Mouse (Mus musculus) limb, embryonic 11.5 days (tissue): Measurements from ENCODE around the gene Lrwd1. TPM values are rescaled to one million over a fixed set of nuclear protein-coding genes. Genes with fewer than 3 reads are reported as not detected.
"Not testable (repeated sequence)": the region's sequence is repeated elsewhere in the genome, so short reads cannot be mapped to it uniquely, and the experiment has no call there.

Experiments used
- ATAC-seq: fragments of 200-750 bp; cut with Nextera tagmentation; 2 replicates; pipeline ENCODE4 v1.8.0; 2017; ENCODE audit warnings: low read depth; ENCODE audit not compliant: insufficient number of reproducible peaks, low FRiP score, low TSS enrichment
- DNase-seq: peaks from one replicate; pipeline ENCODE4 v3.0.0-alpha.2; 2015; ENCODE audit warnings: low spot score
- H3K27ac ChIP-seq: fragments of 300-500 bp; sonication (generic); replicated peaks from 2 replicates; pipeline ENCODE4 v1.5.1; 2014; ENCODE audit warnings: low read depth, mild to moderate bottlenecking, low read length
- H3K27me3 ChIP-seq: fragments of 300-500 bp; sonication (generic); 2 replicates; pipeline ENCODE4 v1.6.1; 2014; ENCODE audit warnings: mild to moderate bottlenecking, low read length, mixed read lengths; ENCODE audit not compliant: control insufficient read depth, insufficient read depth
- H3K36me3 ChIP-seq: fragments of 300-500 bp; sonication (generic); 2 replicates; pipeline ENCODE4 v1.6.1; 2014; ENCODE audit warnings: mild to moderate bottlenecking, low read length, moderate library complexity, mixed read lengths; ENCODE audit not compliant: control insufficient read depth, insufficient read depth
- H3K4me1 ChIP-seq: fragments of 300-500 bp; sonication (generic); 2 replicates; pipeline ENCODE4 v1.6.1; 2014; ENCODE audit warnings: low read length, mixed read lengths; ENCODE audit not compliant: control insufficient read depth, insufficient read depth
- H3K4me2 ChIP-seq: fragments of 300-500 bp; sonication (generic); 2 replicates; pipeline ENCODE4 v1.6.1; 2014; ENCODE audit warnings: low read depth, mild to moderate bottlenecking, moderate library complexity; ENCODE audit not compliant: severe bottlenecking
- H3K4me3 ChIP-seq: fragments of 300-500 bp; sonication (generic); 2 replicates; pipeline ENCODE4 v1.5.1; 2014; ENCODE audit warnings: low read depth, low read length
- H3K9ac ChIP-seq: fragments of 300-500 bp; sonication (generic); 2 replicates; pipeline ENCODE4 v1.6.1; 2014; ENCODE audit warnings: mild to moderate bottlenecking, low read length
- H3K9me3 ChIP-seq: fragments of 300-500 bp; sonication (generic); 2 replicates; pipeline ENCODE4 v1.6.1; 2016; ENCODE audit warnings: low read length; ENCODE audit not compliant: control insufficient read depth
- WGBS: fragments of 180-500 bp; shearing (Covaris S2); extraction: QIAGEN DNeasy Blood & Tissue Kit; methylation state at CpG from one replicate; pipeline ENCODE4 v1.1.7; 2014; 5-methylcytosine and 5-hydroxymethylcytosine counted together
- polyA plus RNA-seq: library from polyadenylated mRNA; unstranded; fragments of >200 nt; fragmentation: Nextera tagmentation; extraction: Ambion mirVana; gene quantifications from 2 replicates; pipeline ENCODE4 v1.2.1, GENCODE M21; 2014

The Lrwd1 gene
- polyA plus RNA-seq, 1 experiment from 2014 or later, result 50.5 TPM

GRCm38 (mm10) chr5:136160084-136160483 is 24.2 kb upstream of the Lrwd1 start:
- not testable (repeated sequence) for H3K9ac ChIP-seq, H3K27ac ChIP-seq, H3K4me3 ChIP-seq, H3K4me1 ChIP-seq, DNase-seq, H3K4me2 ChIP-seq, H3K36me3 ChIP-seq, H3K27me3 ChIP-seq, H3K9me3 ChIP-seq, ATAC-seq
- 86% methylated on average over 11 of the region's 12 CpGs for WGBS

- H3K9ac ChIP-seq, result no peak overlapping the region
- no peaks in the 10 kb centered on the region for H3K9me3 ChIP-seq
- no peak for DNase-seq
- no peaks in the 10 kb centered on the region for H3K36me3 ChIP-seq
- H3K4me1 ChIP-seq, result no peaks in the 10 kb centered on the region
- no peak overlapping the region for H3K27ac ChIP-seq
- WGBS, result 87% methylated on average over 5 of the region's 5 CpGs
- no peaks in the 10 kb centered on the region for H3K27me3 ChIP-seq
- no peak overlapping the region for H3K4me3 ChIP-seq
- no peak for ATAC-seq
- H3K4me2 ChIP-seq, result no peak overlapping the region
Observed at GRCm38 (mm10) chr5:136155399-136155798, 19.5 kb upstream of the Lrwd1 start.

- no peaks in the 10 kb centered on the region for H3K27me3 ChIP-seq
- H3K27ac ChIP-seq, result no peak overlapping the region
- no peaks in the 10 kb centered on the region for H3K9me3 ChIP-seq
- H3K9ac ChIP-seq, result no peak overlapping the region
- WGBS, result 82% methylated on average over 8 of the region's 8 CpGs
- ATAC-seq, result no peak
- no peak for DNase-seq
- no peak overlapping the region for H3K4me2 ChIP-seq
- H3K4me3 ChIP-seq, result no peak overlapping the region
- H3K36me3 ChIP-seq, result no peaks in the 10 kb centered on the region
- H3K4me1 ChIP-seq, result no peaks in the 10 kb centered on the region
Observed at GRCm38 (mm10) chr5:136152365-136152764, 16.5 kb upstream of the Lrwd1 start.

- not testable (repeated sequence) for DNase-seq, H3K4me3 ChIP-seq, H3K27ac ChIP-seq, H3K4me1 ChIP-seq, H3K9me3 ChIP-seq, H3K4me2 ChIP-seq, H3K36me3 ChIP-seq, H3K27me3 ChIP-seq, ATAC-seq, H3K9ac ChIP-seq
- 78% methylated on average over 5 of the region's 5 CpGs for WGBS
Observed at GRCm38 (mm10) chr5:136149134-136149576, 13.3 kb upstream of the Lrwd1 start.

GRCm38 (mm10) chr5:136147704-136148103 is 11.8 kb upstream of the Lrwd1 start:
- H3K9ac ChIP-seq, result no peak overlapping the region
- H3K36me3 ChIP-seq, result no peaks in the 10 kb centered on the region
- no peak for ATAC-seq
- H3K4me1 ChIP-seq, result no peaks in the 10 kb centered on the region
- WGBS, result 68% methylated on average over 8 of the region's 8 CpGs
- no peak overlapping the region for H3K4me3 ChIP-seq
- no peak for DNase-seq
- no peak overlapping the region for H3K4me2 ChIP-seq
- no peaks in the 10 kb centered on the region for H3K27me3 ChIP-seq
- H3K9me3 ChIP-seq, result no peaks in the 10 kb centered on the region; the same call in 1 of the 2 replicates
- H3K27ac ChIP-seq, result no peak overlapping the region

GRCm38 (mm10) chr5:136146936-136147335 is 11.1 kb upstream of the Lrwd1 start:
- no peaks in the 10 kb centered on the region for H3K27me3 ChIP-seq
- ATAC-seq, result no peak
- no peak overlapping the region for H3K9ac ChIP-seq
- no peak overlapping the region for H3K27ac ChIP-seq
- 95% methylated on average over 1 of the region's 1 CpGs for whole genome bisulfite sequencing
- no peaks in the 10 kb centered on the region for H3K4me1 ChIP-seq
- DNase-seq, result no peak
- no peaks in the 10 kb centered on the region for H3K36me3 ChIP-seq
- H3K9me3 ChIP-seq, result no peaks in the 10 kb centered on the region; the same call in 1 of the 2 replicates
- no peak overlapping the region for H3K4me3 ChIP-seq
- no peak overlapping the region for H3K4me2 ChIP-seq

GRCm38 (mm10) chr5:136144606-136145430 is 8.9 kb upstream of the Lrwd1 start:
- Histone ChIP-seq H3K4me3 (no peak overlapping the region), H3K4me1 (no peaks in the 10 kb centered on the region), H3K27ac (no peak overlapping the region), H3K4me2 (no peak overlapping the region), H3K9ac (no peak overlapping the region), H3K27me3 (no peaks in the 10 kb centered on the region), H3K36me3 (peaks cover 8% of the 10 kb centered on the region), H3K9me3 (no peaks in the 10 kb centered on the region; the same call in 1 of the 2 replicates)
- ATAC-seq (no peak), DNase-seq (no peak)
- 67% methylated on average over 12 of the region's 12 CpGs for WGBS

GRCm38 (mm10) chr5:136143161-136143755 is 7.4 kb upstream of the Lrwd1 start:
- Histone ChIP-seq H3K27ac (no peak overlapping the region), H3K9ac (no peak overlapping the region), H3K4me1 (no peaks in the 10 kb centered on the region), H3K36me3 (peaks cover 11% of the 10 kb centered on the region), H3K9me3 (no peaks in the 10 kb centered on the region; the same call in 1 of the 2 replicates), H3K4me2 (no peak overlapping the region), H3K4me3 (no peak overlapping the region), H3K27me3 (no peaks in the 10 kb centered on the region)
- 88% methylated on average over 6 of the region's 6 CpGs for WGBS
- ATAC-seq (no peak), DNase-seq (no peak)
